Mouse (Mus musculus) ES-E14 (cell line): Measurements from ENCODE around the gene Pqlc2.

Experiments used
- CHD2 ChIP-seq: IDR thresholded peaks from 2 replicates; pipeline ENCODE4 v1.6.1; 2014; ENCODE audit warnings: mild to moderate bottlenecking, low read depth, low read length, inconsistent platforms
- HCFC1 ChIP-seq: IDR thresholded peaks from 2 replicates; pipeline ENCODE4 v1.6.1; 2012; ENCODE audit warnings: low read length, inconsistent platforms, borderline replicate concordance; ENCODE audit not compliant: insufficient read depth
- MAFK ChIP-seq: IDR thresholded peaks from 2 replicates; pipeline ENCODE4 v1.6.1; 2014; ENCODE audit warnings: mild to moderate bottlenecking, low read depth, low read length, inconsistent platforms; ENCODE audit not compliant: insufficient read depth
- ZC3H11A ChIP-seq: IDR thresholded peaks from 2 replicates; pipeline ENCODE4 v1.6.1; 2012; ENCODE audit warnings: low read depth, mild to moderate bottlenecking, inconsistent platforms, low read length, borderline replicate concordance
- ZNF384 ChIP-seq: IDR thresholded peaks from 2 replicates; pipeline ENCODE4 v1.6.1; 2012; ENCODE audit warnings: low read depth, low read length, inconsistent platforms

GRCm38 (mm10) chr4:139292038-139292437, 18.5 kb downstream of the Pqlc2 start:
- no peak for TF ChIP-seq HCFC1
- no peak for TF ChIP-seq ZC3H11A
- TF ChIP-seq ZNF384, result no peak
- TF ChIP-seq MAFK, result no peak
- TF ChIP-seq CHD2, result no peak
